Mouse (Mus musculus): ENCODE results near the gene Rin2. TPM values are rescaled to one million over a fixed set of nuclear protein-coding genes. Genes with fewer than 3 reads are reported as not detected.
"Not testable (repeated sequence)": the region's sequence is repeated elsewhere in the genome, so short reads cannot be mapped to it uniquely, and the experiment has no call there.

Rin2 gene
- polyA plus RNA-seq, 1 experiment: 3.5 TPM

DNA sequence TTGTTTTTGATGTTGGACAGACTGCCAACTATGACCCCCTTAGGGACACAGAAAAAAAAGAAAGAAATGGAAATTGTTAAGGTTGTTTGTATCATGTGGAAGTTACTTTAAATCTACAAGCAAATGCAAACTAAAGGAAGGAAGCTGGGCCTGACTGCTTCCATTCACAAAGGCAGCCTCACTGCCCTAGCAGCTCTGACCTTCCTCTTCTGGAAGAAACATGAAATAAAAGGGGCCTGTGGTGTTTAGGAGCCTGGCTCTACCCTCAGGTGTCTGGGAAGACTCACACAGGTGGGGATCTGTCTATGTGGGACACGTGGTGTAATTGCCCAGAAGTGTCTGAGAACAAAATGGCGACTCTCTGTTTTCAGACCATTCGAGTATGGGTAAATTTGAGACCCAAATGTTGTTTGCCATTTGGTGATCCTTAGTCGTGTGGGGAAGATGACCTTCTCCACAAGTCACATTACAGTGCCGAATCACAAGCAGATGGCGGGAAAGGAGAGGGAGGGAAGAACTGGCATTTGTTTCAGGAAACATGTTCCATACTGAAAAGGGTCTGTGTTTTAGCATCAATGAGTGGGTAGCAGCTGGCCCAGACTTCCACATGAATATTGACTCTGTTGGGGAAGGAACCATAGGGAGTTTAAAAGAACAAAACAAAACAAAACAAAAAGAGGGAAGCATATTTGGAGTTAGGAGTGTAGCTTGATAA, 213.9 kb downstream of the Rin2 start:
- Histone ChIP-seq H3K4me3 (ENCODE audit: control insufficient read depth, low read depth, low read length) (no peak overlapping the region), H3K36me3 (ENCODE audit: control insufficient read depth, insufficient read depth, low read length) (no peaks in the 10 kb centered on the region), H3K4me1 (ENCODE audit: control insufficient read depth, insufficient read depth, low read length) (peaks cover 11% of the 10 kb centered on the region), H3K27ac (ENCODE audit: control insufficient read depth, insufficient read depth, low read depth, low read length) (no peak overlapping the region), H3K27me3 (ENCODE audit: control insufficient read depth, insufficient read depth, low read length) (no peaks in the 10 kb centered on the region)
- TF ChIP-seq POLR2A (IDR thresholded peaks at IDR 0.05; ENCODE audit: control insufficient read depth, low read depth, low read length) (no peak), CTCF (IDR thresholded peaks at IDR 0.05; ENCODE audit: control insufficient read depth, insufficient read depth, insufficient replicate concordance, low read depth, low read length) (no peak)

DNA sequence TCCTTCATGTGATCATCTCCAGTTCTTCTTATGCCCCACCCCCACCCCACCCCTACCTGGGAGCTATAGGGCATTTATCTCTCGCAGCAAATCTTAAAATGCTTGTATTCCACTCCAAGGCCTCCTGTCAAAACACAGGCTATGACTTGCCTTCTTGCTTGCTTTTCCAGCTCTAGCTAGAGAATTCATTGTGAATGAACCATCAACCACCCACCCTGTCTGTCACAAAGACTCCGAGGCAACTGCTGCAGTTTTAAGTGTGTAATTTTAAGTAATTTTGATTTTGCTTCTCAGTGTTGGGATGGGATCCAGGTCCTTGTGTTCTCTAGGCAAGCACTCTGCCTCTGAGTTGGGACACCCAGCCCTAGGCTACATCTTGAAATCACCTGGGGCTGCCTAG, 215.6 kb downstream of the Rin2 start:
- H3K4me1 ChIP-seq (ENCODE audit: control insufficient read depth, insufficient read depth, low read length): no peaks in the 10 kb centered on the region; the same call in 1 of the 2 replicates
- H3K4me3 ChIP-seq (ENCODE audit: control insufficient read depth, low read depth, low read length): no peak overlapping the region
- no peaks in the 10 kb centered on the region for H3K27me3 ChIP-seq (ENCODE audit: control insufficient read depth, insufficient read depth, low read length)
- no peaks in the 10 kb centered on the region for H3K36me3 ChIP-seq (ENCODE audit: control insufficient read depth, insufficient read depth, low read length)
- no peak overlapping the region for H3K27ac ChIP-seq (ENCODE audit: control insufficient read depth, insufficient read depth, low read depth, low read length)
- TF ChIP-seq CTCF (IDR thresholded peaks at IDR 0.05; ENCODE audit: control insufficient read depth, insufficient read depth, insufficient replicate concordance, low read depth, low read length): no peak

DNA sequence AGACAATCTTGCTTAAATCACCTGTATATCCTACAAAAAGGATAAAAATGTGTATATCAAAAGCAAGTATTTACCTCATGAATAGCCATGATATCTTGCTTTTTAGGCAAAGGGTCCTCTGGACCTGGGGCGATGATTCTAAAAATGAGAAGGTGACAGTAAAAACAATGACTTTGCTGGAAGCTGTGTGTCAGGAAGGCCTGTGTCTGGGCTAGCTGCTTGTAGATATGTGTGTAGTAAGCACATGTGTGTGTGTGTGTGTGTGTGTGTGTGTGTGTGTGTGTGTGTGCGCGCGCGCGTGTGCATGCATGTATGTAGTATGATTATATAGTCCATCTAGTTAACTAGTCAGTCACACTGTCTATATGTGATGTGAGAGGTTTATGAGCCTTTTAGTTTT, 218.7 kb downstream of the Rin2 start:
- TF ChIP-seq CTCF (IDR thresholded peaks at IDR 0.05; ENCODE audit: control insufficient read depth, insufficient read depth, insufficient replicate concordance, low read depth, low read length) (no peak), POLR2A (IDR thresholded peaks at IDR 0.05; ENCODE audit: control insufficient read depth, low read depth, low read length) (no peak)
- Histone ChIP-seq H3K27me3 (ENCODE audit: control insufficient read depth, insufficient read depth, low read length) (no peaks in the 10 kb centered on the region), H3K4me1 (ENCODE audit: control insufficient read depth, insufficient read depth, low read length) (no peaks in the 10 kb centered on the region)

DNA sequence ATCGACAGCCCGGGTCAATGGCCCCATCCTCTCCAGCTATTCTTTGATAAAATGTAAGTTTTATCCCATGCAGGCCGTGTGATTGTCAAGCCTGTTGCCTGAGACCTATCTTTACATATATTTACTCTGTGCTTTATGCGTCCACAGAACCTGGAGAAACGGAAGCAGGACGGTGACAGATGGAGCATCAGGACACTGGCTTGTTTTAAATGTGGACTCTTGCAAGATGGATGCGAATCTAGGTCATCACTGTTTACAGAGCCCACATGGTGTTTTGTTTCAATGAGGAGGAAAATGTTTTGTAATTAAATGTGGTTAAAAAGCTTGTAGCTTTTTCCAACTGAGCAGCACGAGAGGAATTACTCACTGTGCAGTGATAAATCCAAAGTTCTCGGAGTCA, 223.1 kb downstream of the Rin2 start:
- H3K4me1 ChIP-seq (ENCODE audit: control insufficient read depth, insufficient read depth, low read length): no peaks in the 10 kb centered on the region
- H3K27ac ChIP-seq (ENCODE audit: control insufficient read depth, insufficient read depth, low read depth, low read length): no peak overlapping the region
- no peak for TF ChIP-seq CTCF (IDR thresholded peaks at IDR 0.05; ENCODE audit: control insufficient read depth, insufficient read depth, insufficient replicate concordance, low read depth, low read length)
- no peak for TF ChIP-seq POLR2A (IDR thresholded peaks at IDR 0.05; ENCODE audit: control insufficient read depth, low read depth, low read length)
- no peaks in the 10 kb centered on the region for H3K27me3 ChIP-seq (ENCODE audit: control insufficient read depth, insufficient read depth, low read length)
- H3K4me3 ChIP-seq (ENCODE audit: control insufficient read depth, low read depth, low read length): no peak overlapping the region
- no peaks in the 10 kb centered on the region for H3K36me3 ChIP-seq (ENCODE audit: control insufficient read depth, insufficient read depth, low read length)

More for the DNA sequence above, 218.7 kb downstream of the Rin2 start:
- H3K4me3 ChIP-seq (ENCODE audit: control insufficient read depth, low read depth, low read length): no peak overlapping the region
- H3K36me3 ChIP-seq (ENCODE audit: control insufficient read depth, insufficient read depth, low read length): no peaks in the 10 kb centered on the region
- H3K27ac ChIP-seq (ENCODE audit: control insufficient read depth, insufficient read depth, low read depth, low read length): no peak overlapping the region

DNA sequence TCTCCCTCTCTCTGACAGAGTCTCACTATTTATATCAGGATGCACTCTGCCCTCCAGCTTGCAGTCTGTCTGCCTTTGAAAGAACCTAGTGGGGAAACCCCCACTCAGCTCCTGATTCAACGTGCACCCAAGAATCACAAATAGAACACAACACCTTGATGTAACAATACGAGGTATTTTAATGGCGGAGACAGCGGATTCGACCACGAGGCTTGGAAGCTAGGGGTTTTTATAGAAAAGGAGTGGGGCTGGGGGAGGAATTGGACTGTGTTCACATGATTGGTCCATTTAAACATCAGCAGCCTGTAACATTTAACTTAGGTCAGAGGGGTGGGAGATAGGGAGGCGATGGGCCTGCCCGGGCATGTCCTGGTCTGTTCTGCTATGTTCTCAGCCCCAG, 225.3 kb downstream of the Rin2 start:
- not testable (repeated sequence) for H3K27ac ChIP-seq (ENCODE audit: control insufficient read depth, insufficient read depth, low read depth, low read length)
- H3K4me3 ChIP-seq (ENCODE audit: control insufficient read depth, low read depth, low read length): peak overlapping the region; percentile 38

DNA sequence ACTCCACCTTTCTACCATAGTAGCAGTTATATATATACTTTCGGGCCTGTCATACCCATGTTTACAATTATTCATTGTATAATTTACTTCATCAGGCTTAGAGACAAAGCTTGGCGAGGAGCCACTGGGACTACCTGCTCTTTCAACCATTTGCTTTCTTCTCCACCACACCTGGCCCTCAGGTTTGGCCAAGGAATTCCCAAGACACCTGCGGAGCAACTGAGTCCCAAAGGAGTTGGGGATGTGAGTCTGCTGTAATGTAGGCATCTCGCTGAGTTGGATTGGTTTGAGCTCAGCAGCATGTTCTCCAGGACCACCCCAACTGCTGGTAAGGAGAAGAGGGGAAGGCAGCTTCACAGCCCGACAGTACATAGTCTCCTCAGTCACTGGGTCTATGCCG, 226.8 kb downstream of the Rin2 start, which contains the start of gene Naa20:
Gene Naa20, plus strand, starts transcription at position 239 of the 400 bp plus-strand sequence.
- Histone ChIP-seq H3K4me1 (ENCODE audit: control insufficient read depth, insufficient read depth, low read length) (peaks cover 3% of the 10 kb centered on the region; the same call in 1 of the 2 replicates), H3K4me3 (ENCODE audit: control insufficient read depth, low read depth, low read length) (peak within 1 kb of the TSS; percentile 92), H3K36me3 (ENCODE audit: control insufficient read depth, insufficient read depth, low read length) (no peaks in the 10 kb centered on the region), H3K27ac (ENCODE audit: control insufficient read depth, insufficient read depth, low read depth, low read length) (peak within 1 kb of the TSS; percentile 86), H3K27me3 (ENCODE audit: control insufficient read depth, insufficient read depth, low read length) (no peaks in the 10 kb centered on the region)
- TF ChIP-seq POLR2A (IDR thresholded peaks at IDR 0.05; ENCODE audit: control insufficient read depth, low read depth, low read length) (no peak), CTCF (IDR thresholded peaks at IDR 0.05; ENCODE audit: control insufficient read depth, insufficient read depth, insufficient replicate concordance, low read depth, low read length) (no peak)

More for the DNA sequence above, 225.3 kb downstream of the Rin2 start:
- not testable (repeated sequence) for H3K36me3 ChIP-seq (ENCODE audit: control insufficient read depth, insufficient read depth, low read length); H3K27me3 ChIP-seq (ENCODE audit: control insufficient read depth, insufficient read depth, low read length); H3K4me1 ChIP-seq (ENCODE audit: control insufficient read depth, insufficient read depth, low read length)

DNA sequence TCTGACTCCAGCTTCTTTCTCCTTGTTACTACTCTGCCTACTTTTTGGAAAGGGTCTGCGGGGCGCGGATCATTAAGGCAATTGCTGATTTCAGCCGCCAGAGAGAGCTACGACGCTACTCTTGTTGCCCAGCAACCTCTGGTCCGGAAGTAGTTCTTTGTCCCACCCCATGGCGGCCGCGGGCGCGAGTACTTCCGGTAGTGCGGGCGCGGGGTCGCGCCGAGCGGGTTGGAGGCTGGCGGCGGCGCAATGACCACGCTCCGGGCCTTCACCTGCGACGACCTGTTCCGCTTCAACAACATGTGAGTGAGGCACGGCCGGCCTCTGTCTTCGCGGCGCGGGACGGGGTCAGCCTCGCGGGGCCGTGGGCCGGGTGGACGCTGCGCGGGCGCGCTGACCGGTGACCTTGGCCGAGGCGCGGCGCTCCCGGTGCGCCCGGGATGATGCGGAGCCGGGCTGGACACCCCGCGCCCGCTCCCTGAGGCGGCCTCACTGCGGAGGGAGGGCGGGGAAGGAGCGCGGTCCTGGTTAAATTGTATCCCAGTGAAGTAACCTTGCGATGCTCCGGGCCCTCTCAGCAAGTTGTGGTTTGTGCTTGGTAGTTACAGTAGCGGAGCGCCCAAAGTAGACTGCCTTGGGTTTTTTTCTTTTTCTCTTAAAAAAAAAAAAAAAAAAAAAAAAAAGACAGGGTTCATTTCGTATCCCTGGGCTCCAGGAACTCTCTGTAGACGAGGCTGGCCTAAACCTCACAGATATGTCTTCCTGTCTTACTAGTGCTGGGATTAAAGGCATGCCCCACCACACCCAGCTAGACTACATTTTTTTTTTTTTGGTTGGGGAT, 228.3 kb downstream of the Rin2 start:
- H3K27me3 ChIP-seq (ENCODE audit: control insufficient read depth, insufficient read depth, low read length): no peaks in the 10 kb centered on the region
- peak overlapping the region; percentile 86 for H3K27ac ChIP-seq (ENCODE audit: control insufficient read depth, insufficient read depth, low read depth, low read length)
- H3K4me1 ChIP-seq (ENCODE audit: control insufficient read depth, insufficient read depth, low read length): peaks cover 3% of the 10 kb centered on the region; the same call in 1 of the 2 replicates
- TF ChIP-seq CTCF (IDR thresholded peaks at IDR 0.05; ENCODE audit: control insufficient read depth, insufficient read depth, insufficient replicate concordance, low read depth, low read length) (peak; percentile 23; the same call in 1 of the 2 replicates), POLR2A (IDR thresholded peaks at IDR 0.05; ENCODE audit: control insufficient read depth, low read depth, low read length) (peak; percentile 85)
- H3K4me3 ChIP-seq (ENCODE audit: control insufficient read depth, low read depth, low read length): peak overlapping the region; percentile 92
- no peaks in the 10 kb centered on the region for H3K36me3 ChIP-seq (ENCODE audit: control insufficient read depth, insufficient read depth, low read length)

Data from testis, adult 2 months (tissue).